Mouse (Mus musculus) thymus, adult 2 months (tissue): ENCODE measurements around the gene Klf13.

Experiments used
- CTCF ChIP-seq: fragments of 200-500 bp; IDR thresholded peaks from 2 replicates; pipeline ENCODE4 v1.5.1; 2012; ENCODE audit warnings: mild to moderate bottlenecking, control low read depth, low read length, moderate library complexity, borderline replicate concordance; ENCODE audit not compliant: control insufficient read depth, poor library complexity, insufficient read depth; ENCODE audit errors: extremely low read depth
- POLR2A ChIP-seq: fragments of 200-500 bp; IDR thresholded peaks from 2 replicates; pipeline ENCODE4 v1.6.1; 2012; ENCODE audit warnings: mild to moderate bottlenecking, low read length, control low read depth, moderate library complexity; ENCODE audit not compliant: control insufficient read depth, poor library complexity, insufficient read depth; ENCODE audit errors: extremely low read depth

- TF ChIP-seq CTCF (no peak), POLR2A (no peak)
Measured at GRCm38 (mm10) chr7:63927121-63927520, 11.6 kb downstream of the Klf13 start.
